Mouse (Mus musculus) heart, embryonic 16.5 days (tissue): ENCODE measurements at regions not wholly inside any gene's neighbourhood (a gene's known extent, or its start where the extent isn't known, plus 50 kb on each side); places are given as distances from the start of the nearest gene placed in this dataset.
A peak's percentile ranks its signal among the peaks of the same experiment; 100 is the strongest.

ENCODE experiments used
- ATAC-seq: fragments of 200-750 bp; cut with Nextera tagmentation; replicated peaks from 2 replicates; pipeline ENCODE4 v1.8.0; 2017; ENCODE audit warnings: moderate number of reproducible peaks; ENCODE audit not compliant: insufficient read depth, low FRiP score; ENCODE audit errors: extremely low read depth
- H3K27ac ChIP-seq: fragments of 300-500 bp; sonication (generic); 2 replicates; pipeline ENCODE4 v1.5.1; 2014; ENCODE audit warnings: mild to moderate bottlenecking, low read length, control low read depth, moderate library complexity
- H3K27me3 ChIP-seq: fragments of 300-500 bp; sonication (generic); 2 replicates; pipeline ENCODE4 v1.6.1; 2014; ENCODE audit warnings: low read length, mixed read lengths; ENCODE audit not compliant: control insufficient read depth, insufficient read depth
- H3K36me3 ChIP-seq: fragments of 300-500 bp; sonication (generic); 2 replicates; pipeline ENCODE4 v1.6.1; 2014; ENCODE audit not compliant: control insufficient read depth, insufficient read depth
- H3K4me1 ChIP-seq: fragments of 300-500 bp; sonication (generic); 2 replicates; pipeline ENCODE4 v1.6.1; 2014; ENCODE audit warnings: low read length, mixed read lengths; ENCODE audit not compliant: control insufficient read depth, insufficient read depth
- H3K4me2 ChIP-seq: fragments of 300-500 bp; sonication (generic); 2 replicates; pipeline ENCODE4 v1.6.1; 2014; ENCODE audit warnings: low read depth, mild to moderate bottlenecking, control low read depth, low read length
- H3K4me3 ChIP-seq: fragments of 300-500 bp; sonication (generic); 2 replicates; pipeline ENCODE4 v1.5.1; 2014; ENCODE audit warnings: mild to moderate bottlenecking, control low read depth, low read length
- H3K9ac ChIP-seq: fragments of 300-500 bp; sonication (generic); 2 replicates; pipeline ENCODE4 v1.6.1; 2014; ENCODE audit warnings: low read length, control low read depth
- H3K9me3 ChIP-seq: fragments of 300-500 bp; sonication (generic); replicated peaks from 2 replicates; pipeline ENCODE4 v1.6.1; 2016; ENCODE audit warnings: low read length; ENCODE audit not compliant: control insufficient read depth
- WGBS: fragments of 180-500 bp; shearing (Covaris S2); extraction: QIAGEN DNeasy Blood & Tissue Kit; methylation state at CpG from one replicate; pipeline ENCODE4 v1.1.7; 2014; 5-methylcytosine and 5-hydroxymethylcytosine counted together

DNA sequence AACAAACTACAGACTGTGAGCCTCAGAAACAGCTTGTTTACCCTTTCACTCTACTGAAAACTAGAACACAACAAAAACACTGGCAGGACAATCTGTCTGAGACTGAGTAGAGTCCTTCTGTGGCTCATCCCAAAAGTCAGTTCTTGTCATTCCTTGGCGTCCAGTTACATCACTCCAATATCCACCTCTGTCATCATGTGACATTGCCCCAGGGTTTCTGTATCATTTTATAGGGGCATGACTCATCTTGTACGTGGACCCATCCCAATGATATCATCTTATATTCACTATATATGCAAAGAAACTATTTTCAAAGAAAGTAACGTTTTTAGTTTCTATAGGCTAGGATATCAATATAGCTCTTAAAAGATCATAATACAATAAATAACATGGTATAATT lies 152.3 kb downstream of the Dkk2 start:
- WGBS: 63% methylated on average over 3 of the region's 3 CpGs
- ATAC-seq: no peak
- no peak overlapping the region for H3K4me2 ChIP-seq
- H3K4me1 ChIP-seq: no peaks in the 10 kb centered on the region
- no peak overlapping the region for H3K9ac ChIP-seq
- no peaks in the 10 kb centered on the region for H3K9me3 ChIP-seq
- no peak overlapping the region for H3K27ac ChIP-seq
- no peak overlapping the region for H3K4me3 ChIP-seq
- no peaks in the 10 kb centered on the region for H3K36me3 ChIP-seq
- no peaks in the 10 kb centered on the region for H3K27me3 ChIP-seq

DNA sequence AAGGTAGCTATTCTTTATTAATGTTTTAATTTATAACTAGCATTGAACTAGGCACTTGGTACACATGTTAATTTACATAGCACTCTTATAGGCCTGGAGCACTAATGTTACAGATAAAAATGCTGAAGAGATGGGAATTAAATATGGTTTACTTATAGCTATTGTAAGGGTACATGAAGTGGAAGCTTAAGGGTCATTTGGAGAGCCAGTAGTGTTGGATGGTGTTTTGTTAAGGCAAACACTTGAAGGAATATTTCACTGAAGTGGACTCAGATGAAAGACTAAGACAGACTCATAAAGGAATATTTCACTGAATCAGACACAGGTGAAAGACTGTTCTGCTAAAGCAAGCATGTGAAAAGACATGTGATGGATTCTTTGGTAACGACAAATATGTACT lies 172.7 kb downstream of the Dkk2 start:
- WGBS: 62% methylated on average over 1 of the region's 1 CpGs
- ATAC-seq: no peak

DNA sequence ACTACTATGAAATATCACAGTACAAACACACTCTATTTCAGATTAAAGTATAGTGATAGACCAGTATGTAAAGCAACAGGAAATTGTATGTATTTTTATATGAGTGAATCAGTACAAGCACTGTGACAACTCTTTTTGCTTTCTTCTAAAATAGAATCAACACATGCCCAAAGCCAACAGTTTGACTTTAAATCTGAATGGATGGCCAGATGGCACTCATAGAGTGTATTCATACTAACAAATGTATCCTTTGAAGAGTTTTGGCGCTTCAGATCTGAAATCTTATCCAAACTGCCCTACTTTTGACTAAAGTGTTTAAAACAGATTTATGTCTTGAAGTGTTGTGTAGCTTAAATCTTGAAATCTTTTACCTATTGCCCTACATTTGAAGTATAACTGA lies 184.5 kb downstream of the Dkk2 start:
- no peaks in the 10 kb centered on the region for H3K36me3 ChIP-seq
- no peak for ATAC-seq
- no peaks in the 10 kb centered on the region for H3K4me1 ChIP-seq
- H3K9me3 ChIP-seq: no peaks in the 10 kb centered on the region
- H3K27ac ChIP-seq: no peak overlapping the region
- no peak overlapping the region for H3K4me3 ChIP-seq
- H3K4me2 ChIP-seq: no peak overlapping the region
- H3K9ac ChIP-seq: no peak overlapping the region
- no peaks in the 10 kb centered on the region for H3K27me3 ChIP-seq
- 65% methylated on average over 1 of the region's 1 CpGs for WGBS

More for the DNA sequence above, 172.7 kb downstream of the Dkk2 start:
- Histone ChIP-seq H3K4me1 (no peaks in the 10 kb centered on the region), H3K27ac (no peak overlapping the region), H3K9me3 (peaks cover 6% of the 10 kb centered on the region; the same call in 1 of the 2 replicates), H3K27me3 (no peaks in the 10 kb centered on the region), H3K4me3 (no peak overlapping the region), H3K36me3 (no peaks in the 10 kb centered on the region), H3K9ac (no peak overlapping the region), H3K4me2 (no peak overlapping the region)

DNA sequence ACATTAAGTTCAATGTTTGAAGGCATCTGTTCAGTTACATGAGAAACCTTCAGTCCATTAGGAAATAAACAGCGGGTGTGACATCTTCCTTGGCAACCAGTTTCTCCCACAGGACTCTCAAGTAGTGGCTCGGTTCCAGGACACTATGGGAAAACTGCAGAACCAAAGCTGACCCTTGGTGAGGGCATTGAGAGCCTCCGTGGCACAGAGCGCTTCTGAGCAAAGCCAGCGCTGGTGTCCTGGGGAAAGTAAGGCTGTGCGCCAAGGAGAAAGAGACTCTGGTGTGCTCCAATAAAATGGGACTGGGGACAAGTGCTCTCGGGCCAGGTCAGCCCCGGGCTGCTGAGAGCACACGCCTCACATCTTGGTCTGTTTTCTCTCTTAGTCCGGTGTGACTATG lies 189.7 kb downstream of the Dkk2 start:
- no peaks in the 10 kb centered on the region for H3K9me3 ChIP-seq
- 70% methylated on average over 10 of the region's 10 CpGs for WGBS
- no peak overlapping the region for H3K4me3 ChIP-seq
- H3K4me1 ChIP-seq: no peaks in the 10 kb centered on the region
- H3K4me2 ChIP-seq: no peak overlapping the region
- no peak overlapping the region for H3K27ac ChIP-seq
- ATAC-seq: no peak
- H3K27me3 ChIP-seq: no peaks in the 10 kb centered on the region
- H3K36me3 ChIP-seq: no peaks in the 10 kb centered on the region
- H3K9ac ChIP-seq: no peak overlapping the region

DNA sequence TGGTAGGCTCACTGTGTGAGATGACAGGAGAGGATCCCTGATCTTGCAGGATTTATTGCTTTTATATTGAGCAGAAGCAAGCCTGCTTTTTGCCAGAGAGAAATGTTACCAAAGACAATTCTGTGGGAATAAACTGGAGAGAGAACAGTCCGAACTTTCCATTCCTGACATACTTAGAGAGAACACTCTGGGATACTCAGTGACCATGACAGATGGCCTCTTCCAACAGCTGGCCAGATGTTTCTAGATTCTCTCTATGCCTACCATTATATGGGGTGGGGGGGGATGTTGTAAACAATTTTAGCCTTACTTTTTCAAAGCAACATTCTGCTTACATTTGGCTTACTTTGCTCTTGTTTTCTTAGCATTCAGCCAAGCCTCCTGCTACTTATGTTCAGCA lies 192.7 kb downstream of the Dkk2 start:
- Histone ChIP-seq H3K9me3 (no peaks in the 10 kb centered on the region), H3K36me3 (no peaks in the 10 kb centered on the region), H3K27ac (no peak overlapping the region), H3K4me3 (no peak overlapping the region), H3K4me2 (no peak overlapping the region), H3K9ac (no peak overlapping the region), H3K27me3 (no peaks in the 10 kb centered on the region), H3K4me1 (no peaks in the 10 kb centered on the region)
- WGBS: 75% methylated on average over 1 of the region's 1 CpGs
- ATAC-seq: no peak

DNA sequence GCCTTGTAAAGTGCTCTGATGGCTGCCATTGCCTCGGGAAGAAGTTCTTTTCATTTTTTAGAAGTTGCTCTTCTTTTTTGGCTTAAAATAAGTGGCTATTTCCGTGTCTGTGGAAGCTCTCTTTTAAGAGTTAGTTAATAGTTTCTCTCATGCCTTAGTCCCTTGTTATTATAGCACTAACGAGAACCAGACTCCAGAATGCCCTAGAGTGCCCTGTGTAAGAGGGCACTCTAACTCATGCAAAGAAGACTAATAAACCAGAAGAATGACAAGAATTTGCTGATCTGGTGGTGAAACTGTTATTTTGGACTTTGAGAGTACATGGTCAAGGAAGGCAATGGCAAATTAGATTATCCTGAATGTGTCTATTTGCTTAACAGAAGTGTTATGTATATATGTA lies 202.6 kb downstream of the Dkk2 start:
- Histone ChIP-seq H3K9me3 (no peaks in the 10 kb centered on the region), H3K27me3 (no peaks in the 10 kb centered on the region), H3K36me3 (no peaks in the 10 kb centered on the region), H3K9ac (no peak overlapping the region), H3K4me2 (no peak overlapping the region), H3K4me3 (no peak overlapping the region), H3K4me1 (no peaks in the 10 kb centered on the region), H3K27ac (no peak overlapping the region)
- no peak for ATAC-seq
- WGBS: 54% methylated on average over 3 of the region's 3 CpGs

DNA sequence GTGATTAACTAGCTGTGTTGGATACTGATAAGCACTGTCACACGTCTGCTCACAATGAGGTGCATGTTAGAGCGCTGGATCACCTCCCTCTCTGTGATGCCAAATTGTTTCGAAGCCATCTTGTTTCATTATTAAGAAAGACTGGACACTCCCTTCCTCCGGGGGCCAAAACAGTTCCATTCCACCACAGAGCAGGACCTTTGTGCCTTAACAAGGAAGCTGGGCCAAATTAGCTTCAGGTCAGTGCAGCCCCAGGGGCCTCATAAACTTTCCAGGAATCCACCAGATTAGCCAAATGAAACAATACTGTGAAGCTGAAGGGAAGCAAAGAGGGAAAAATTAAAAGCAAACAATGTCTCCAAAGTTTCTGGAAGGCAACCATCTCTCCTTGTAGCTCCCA lies 241.9 kb downstream of the Dkk2 start:
- Histone ChIP-seq H3K4me2 (no peak overlapping the region), H3K4me1 (no peaks in the 10 kb centered on the region), H3K4me3 (no peak overlapping the region), H3K27ac (no peak overlapping the region), H3K36me3 (no peaks in the 10 kb centered on the region), H3K9ac (no peak overlapping the region), H3K9me3 (no peaks in the 10 kb centered on the region), H3K27me3 (no peaks in the 10 kb centered on the region)
- ATAC-seq: 0 out of 2 replicates have a peak, but pooled peaks have one; percentile 14
- 59% methylated on average over 4 of the region's 4 CpGs for WGBS

DNA sequence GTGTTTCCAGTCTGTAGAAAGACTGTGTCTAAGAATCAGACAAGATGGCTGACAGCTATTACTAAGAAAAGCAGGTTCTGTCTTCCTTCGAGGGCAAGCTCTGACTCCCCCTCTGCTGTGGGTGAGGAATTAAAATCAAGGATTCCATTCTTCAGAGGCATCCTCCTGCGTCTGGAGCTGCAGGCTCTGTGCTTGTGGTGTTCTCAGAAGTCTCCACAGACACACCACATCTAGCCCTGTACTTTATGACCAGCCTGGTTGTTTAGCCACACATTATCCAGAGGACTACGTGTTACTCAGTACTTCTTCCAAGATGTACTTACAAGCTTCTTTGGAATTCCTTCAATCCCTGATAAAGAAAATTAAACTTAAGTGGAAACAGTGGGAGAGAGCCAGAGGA lies 258.5 kb downstream of the Dkk2 start:
- Histone ChIP-seq H3K27ac (no peak overlapping the region), H3K27me3 (no peaks in the 10 kb centered on the region), H3K4me3 (no peak overlapping the region), H3K9ac (no peak overlapping the region), H3K36me3 (no peaks in the 10 kb centered on the region), H3K9me3 (no peaks in the 10 kb centered on the region), H3K4me2 (no peak overlapping the region), H3K4me1 (no peaks in the 10 kb centered on the region)
- no peak for ATAC-seq
- WGBS: 14% methylated on average over 3 of the region's 3 CpGs

DNA sequence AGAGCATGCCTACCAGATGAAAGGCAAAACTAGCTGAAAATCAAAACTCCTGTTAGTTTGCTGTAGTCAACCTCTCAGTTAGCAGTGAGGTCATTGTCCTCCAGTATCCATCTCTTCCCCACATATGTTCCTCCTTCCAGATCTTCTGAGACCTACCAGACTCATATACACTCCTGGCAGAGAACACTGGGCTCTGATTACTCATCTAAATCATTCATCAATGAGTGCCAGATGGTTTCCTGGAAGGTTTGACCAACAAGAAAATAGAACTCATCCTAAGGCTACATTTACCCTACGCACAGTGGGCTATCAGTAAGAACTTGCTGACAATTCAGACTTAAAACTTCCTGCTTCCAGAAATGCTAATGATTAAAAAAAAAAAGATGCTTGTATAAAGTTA lies 260.8 kb downstream of the Dkk2 start:
- Histone ChIP-seq H3K27ac (no peak overlapping the region), H3K4me3 (no peak overlapping the region), H3K4me1 (no peaks in the 10 kb centered on the region), H3K4me2 (no peak overlapping the region), H3K9me3 (no peaks in the 10 kb centered on the region), H3K36me3 (no peaks in the 10 kb centered on the region), H3K27me3 (no peaks in the 10 kb centered on the region), H3K9ac (no peak overlapping the region)
- 67% methylated on average over 1 of the region's 1 CpGs for WGBS
- ATAC-seq: no peak

DNA sequence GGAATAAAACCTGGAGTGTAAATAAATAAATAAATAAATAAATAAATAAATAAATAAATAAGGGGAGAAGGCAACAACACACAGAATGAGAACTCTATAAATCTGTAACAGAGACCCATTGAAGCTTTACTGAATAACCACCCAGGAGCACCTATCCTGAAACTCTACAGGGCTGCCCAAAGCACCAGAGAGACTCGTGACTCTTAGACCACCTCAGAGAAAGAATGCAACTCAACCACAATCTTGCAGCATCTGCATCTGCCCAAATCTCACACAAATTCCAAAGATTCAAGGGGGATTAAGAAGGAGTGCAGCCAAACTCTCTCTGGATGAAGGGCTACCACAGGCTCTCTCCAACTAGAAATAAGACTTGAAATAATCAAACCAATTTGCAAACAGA lies 264.5 kb downstream of the Dkk2 start:
- Histone ChIP-seq H3K9ac (no peak overlapping the region), H3K4me1 (no peaks in the 10 kb centered on the region), H3K27ac (no peak overlapping the region), H3K36me3 (no peaks in the 10 kb centered on the region), H3K4me3 (no peak overlapping the region), H3K27me3 (no peaks in the 10 kb centered on the region), H3K9me3 (no peaks in the 10 kb centered on the region), H3K4me2 (no peak overlapping the region)
- WGBS: 50% methylated on average over 1 of the region's 1 CpGs
- ATAC-seq: no peak
